Mouse (Mus musculus) neural tube, embryonic 14.5 days (tissue): Measurements from ENCODE around the gene Rab35. TPM values are rescaled to one million over a fixed set of nuclear protein-coding genes. Genes with fewer than 3 reads are reported as not detected.

Source experiments
- ATAC-seq: fragments of 200-750 bp; cut with Nextera tagmentation; 2 replicates; pipeline ENCODE4 v1.8.0; 2017; ENCODE audit warnings: low read depth, mild to moderate bottlenecking, moderate TSS enrichment, moderate library complexity
- H3K27ac ChIP-seq: fragments of 300-500 bp; sonication (generic); 2 replicates; pipeline ENCODE4 v1.5.1; 2014; ENCODE audit warnings: low read depth, mild to moderate bottlenecking, control low read depth, low read length, moderate library complexity, mixed read lengths
- H3K27me3 ChIP-seq: fragments of 300-500 bp; sonication (generic); 2 replicates; pipeline ENCODE4 v1.6.1; 2014; ENCODE audit warnings: low read length; ENCODE audit not compliant: control insufficient read depth, insufficient read depth
- H3K36me3 ChIP-seq: fragments of 300-500 bp; sonication (generic); 2 replicates; pipeline ENCODE4 v1.6.1; 2014; ENCODE audit warnings: low read length, mixed read lengths; ENCODE audit not compliant: control insufficient read depth, insufficient read depth
- H3K4me1 ChIP-seq: fragments of 300-500 bp; sonication (generic); 2 replicates; pipeline ENCODE4 v1.6.1; 2014; ENCODE audit warnings: low read length; ENCODE audit not compliant: control insufficient read depth, insufficient read depth
- H3K4me2 ChIP-seq: fragments of 300-500 bp; sonication (generic); 2 replicates; pipeline ENCODE4 v1.6.1; 2014; ENCODE audit warnings: mild to moderate bottlenecking, low read depth, low read length, control low read depth
- H3K4me3 ChIP-seq: fragments of 300-500 bp; sonication (generic); 2 replicates; pipeline ENCODE4 v1.5.1; 2014; ENCODE audit warnings: low read depth, low read length, control low read depth, mixed read lengths
- H3K9ac ChIP-seq: fragments of 300-500 bp; sonication (generic); replicated peaks from 2 replicates; pipeline ENCODE4 v1.6.1; 2014; ENCODE audit warnings: low read depth, mild to moderate bottlenecking, control low read depth, low read length, mixed read lengths
- H3K9me3 ChIP-seq: fragments of 300-500 bp; sonication (generic); 2 replicates; pipeline ENCODE4 v1.6.1; 2016; ENCODE audit warnings: low read length; ENCODE audit not compliant: control insufficient read depth
- WGBS: fragments of 180-500 bp; shearing (Covaris S2); extraction: QIAGEN DNeasy Blood & Tissue Kit; methylation state at CpG from one replicate; pipeline ENCODE4 v1.1.7; 2014; 5-methylcytosine and 5-hydroxymethylcytosine counted together
- polyA plus RNA-seq: library from polyadenylated mRNA; unstranded; fragments of >200 nt; fragmentation: Nextera tagmentation; extraction: Ambion mirVana; gene quantifications from 2 replicates; pipeline ENCODE4 v1.2.1, GENCODE M21; 2014

Rab35 gene
- polyA plus RNA-seq, 1 experiment from 2014 or later, result 23.4 TPM

DNA sequence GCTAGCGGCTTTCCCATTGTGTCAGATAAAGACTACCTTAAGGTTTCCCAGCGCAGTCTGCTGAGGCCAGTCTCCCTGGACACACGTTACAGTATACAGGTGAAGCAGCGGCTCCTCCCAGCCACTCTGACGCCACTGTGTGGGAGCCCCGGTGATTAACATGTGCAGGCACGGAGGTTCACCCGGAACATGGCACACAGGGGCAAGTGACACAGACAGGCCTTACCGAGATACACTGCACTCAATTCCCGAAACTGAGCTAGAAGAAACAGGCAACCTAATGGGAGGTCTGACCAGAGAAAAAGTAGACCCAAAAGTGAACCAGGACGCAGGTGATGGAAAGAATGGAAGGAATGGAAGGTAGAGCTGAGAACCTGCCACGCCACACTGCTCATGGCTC, 22.1 kb downstream of the Rab35 start:
- Histone ChIP-seq H3K27ac (no peak overlapping the region), H3K4me2 (no peak overlapping the region), H3K36me3 (peaks cover 9% of the 10 kb centered on the region), H3K27me3 (no peaks in the 10 kb centered on the region), H3K4me3 (no peak overlapping the region), H3K9me3 (no peaks in the 10 kb centered on the region), H3K9ac (no peak overlapping the region), H3K4me1 (peaks cover 8% of the 10 kb centered on the region)
- ATAC-seq, result no peak
- 90% methylated on average over 12 of the region's 12 CpGs for WGBS

DNA sequence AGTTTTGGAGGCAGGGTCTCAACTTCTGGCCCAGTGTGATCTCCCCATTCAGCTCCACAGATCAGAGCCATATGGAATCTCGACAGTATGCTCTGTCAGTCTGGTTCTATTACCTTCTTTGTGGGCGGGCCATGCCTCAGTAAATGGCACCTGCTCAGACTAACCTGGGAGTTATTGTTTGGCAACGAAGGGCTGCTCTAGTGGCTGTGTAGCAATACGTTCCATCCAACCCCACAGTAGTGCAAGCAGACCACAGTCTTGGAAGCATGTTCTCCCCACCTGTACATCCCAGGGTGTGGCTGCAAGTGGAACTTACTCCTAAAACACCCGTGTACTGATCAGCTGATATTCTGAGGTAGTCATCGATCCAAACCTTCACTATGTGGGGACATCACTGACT, 25.0 kb downstream of the Rab35 start:
- Histone ChIP-seq H3K27me3 (no peaks in the 10 kb centered on the region), H3K9ac (no peak overlapping the region), H3K4me1 (peaks cover 7% of the 10 kb centered on the region), H3K4me3 (no peak overlapping the region), H3K9me3 (no peaks in the 10 kb centered on the region), H3K27ac (no peak overlapping the region), H3K36me3 (0 out of 2 replicates have a peak, but pooled peaks cover 3% of the 10 kb centered on the region), H3K4me2 (no peak overlapping the region)
- 75% methylated on average over 6 of the region's 6 CpGs for WGBS
- no peak for ATAC-seq

DNA sequence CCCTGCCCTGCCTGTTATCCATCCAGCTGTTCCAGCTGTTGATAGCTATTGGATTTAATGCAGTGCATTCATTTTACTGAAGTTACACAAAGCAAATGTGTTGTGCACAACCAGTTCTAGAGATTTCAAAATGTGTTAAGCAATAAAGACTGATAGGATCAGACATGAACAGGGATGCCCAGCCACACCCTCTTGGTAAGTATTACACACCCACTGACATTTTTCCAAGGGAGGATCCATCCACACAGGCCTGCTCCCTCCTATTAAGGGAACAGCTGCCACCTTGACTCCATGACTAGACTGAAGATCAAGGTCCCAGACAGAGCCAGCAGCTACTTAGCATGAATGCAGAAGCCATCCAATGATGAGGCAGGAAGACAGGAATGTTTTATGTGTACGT, 25.5 kb downstream of the Rab35 start:
- H3K4me2 ChIP-seq, result no peak overlapping the region
- H3K27me3 ChIP-seq, result no peaks in the 10 kb centered on the region
- no peak for ATAC-seq
- peaks cover 2% of the 10 kb centered on the region for H3K4me1 ChIP-seq
- 0 out of 2 replicates have a peak, but pooled peaks cover 3% of the 10 kb centered on the region for H3K36me3 ChIP-seq
- H3K9me3 ChIP-seq, result no peaks in the 10 kb centered on the region
- no peak overlapping the region for H3K27ac ChIP-seq
- no peak overlapping the region for H3K9ac ChIP-seq
- WGBS, result 80% methylated on average over 1 of the region's 1 CpGs
- no peak overlapping the region for H3K4me3 ChIP-seq

DNA sequence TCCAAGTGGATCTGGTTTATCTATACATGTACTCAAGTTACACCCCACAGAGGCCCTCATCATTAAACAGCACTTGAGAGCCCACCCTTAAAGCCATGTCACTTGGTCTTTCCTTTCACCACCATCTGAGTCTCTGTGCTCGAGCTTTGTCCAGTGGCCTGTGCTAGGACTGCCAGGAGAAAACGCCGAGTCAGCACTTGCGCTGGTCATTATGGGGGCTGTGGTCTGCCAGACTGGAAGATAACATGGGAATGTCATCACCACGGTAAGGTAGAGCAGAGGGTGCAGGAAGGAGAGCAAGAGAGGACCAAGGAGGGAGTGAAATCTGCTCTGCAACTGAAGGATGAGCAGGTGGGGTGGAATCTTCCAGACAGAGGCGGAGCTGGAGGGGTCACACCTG, 26.6 kb downstream of the Rab35 start:
- Histone ChIP-seq H3K9me3 (no peaks in the 10 kb centered on the region), H3K4me1 (no peaks in the 10 kb centered on the region), H3K27ac (no peak overlapping the region), H3K36me3 (0 out of 2 replicates have a peak, but pooled peaks cover 3% of the 10 kb centered on the region), H3K27me3 (no peaks in the 10 kb centered on the region), H3K4me3 (no peak overlapping the region), H3K9ac (no peak overlapping the region), H3K4me2 (no peak overlapping the region)
- no peak for ATAC-seq
- WGBS, result 82% methylated on average over 6 of the region's 6 CpGs

DNA sequence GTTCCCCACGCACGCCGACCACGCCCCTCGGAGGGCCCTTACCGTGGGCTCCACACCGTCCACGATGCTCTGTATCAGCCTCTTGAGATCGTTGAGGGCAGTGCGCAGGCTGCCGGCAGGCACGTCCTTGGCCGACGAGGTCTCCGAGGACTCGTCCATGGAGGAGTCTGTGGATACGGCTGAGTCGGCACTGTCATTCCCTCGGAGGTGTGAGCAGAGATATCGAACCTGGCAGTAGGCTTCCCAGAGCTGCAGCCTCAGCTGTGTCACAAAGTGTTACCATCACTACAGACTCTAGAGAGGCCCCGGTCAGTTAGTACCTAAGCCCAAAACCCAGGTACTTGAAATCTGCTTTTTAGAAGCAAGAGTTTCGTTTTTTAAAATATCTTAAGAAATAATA, 30.9 kb downstream of the Rab35 start:
- Histone ChIP-seq H3K36me3 (0 out of 2 replicates have a peak, but pooled peaks cover 3% of the 10 kb centered on the region), H3K27ac (no peak overlapping the region), H3K4me2 (no peak overlapping the region), H3K4me1 (peaks cover 4% of the 10 kb centered on the region; the same call in 1 of the 2 replicates), H3K27me3 (no peaks in the 10 kb centered on the region), H3K9ac (no peak overlapping the region), H3K4me3 (no peak overlapping the region), H3K9me3 (no peaks in the 10 kb centered on the region)
- 80% methylated on average over 22 of the region's 22 CpGs for WGBS
- ATAC-seq, result no peak

DNA sequence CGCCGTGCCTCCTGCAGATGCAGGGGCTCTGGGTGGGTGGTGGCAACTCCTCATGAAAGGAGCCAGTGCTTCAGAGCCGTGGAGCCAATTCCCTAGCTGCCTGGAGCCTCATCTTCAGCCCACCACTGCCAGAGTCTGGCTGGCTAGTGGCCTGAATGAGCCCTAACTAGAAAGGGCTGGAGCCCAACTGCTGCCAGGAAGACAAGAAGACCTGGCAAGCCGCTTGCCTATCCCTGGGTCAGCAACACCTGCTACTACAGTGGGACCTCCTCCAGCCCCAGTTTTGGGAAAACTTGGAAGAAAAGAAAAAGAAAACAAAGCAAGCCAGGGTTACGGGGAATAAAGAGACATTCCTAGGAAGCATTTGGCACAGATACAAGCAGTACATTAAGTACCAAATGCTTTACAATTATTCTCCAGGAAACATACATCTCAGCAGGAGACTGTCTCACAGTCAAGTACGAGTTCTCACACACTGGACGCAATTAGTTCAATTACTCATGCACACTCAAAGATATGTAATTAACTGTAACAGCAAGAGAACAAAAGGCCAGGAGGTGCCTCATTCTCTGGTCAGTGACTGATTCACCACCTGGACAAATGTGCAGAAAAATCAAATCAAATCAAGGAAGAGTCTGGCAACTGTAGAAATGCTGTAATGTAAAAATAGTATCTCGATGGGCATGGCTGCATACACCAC, 34.8 kb downstream of the Rab35 start:
- Histone ChIP-seq H3K4me3 (no peak overlapping the region), H3K36me3 (peaks cover 3% of the 10 kb centered on the region; the same call in 1 of the 2 replicates), H3K27ac (no peak overlapping the region), H3K4me1 (peaks cover 4% of the 10 kb centered on the region; the same call in 1 of the 2 replicates), H3K9ac (no peak overlapping the region), H3K4me2 (no peak overlapping the region), H3K9me3 (no peaks in the 10 kb centered on the region), H3K27me3 (no peaks in the 10 kb centered on the region)
- no peak for ATAC-seq
- WGBS, result 58% methylated on average over 8 of the region's 8 CpGs

DNA sequence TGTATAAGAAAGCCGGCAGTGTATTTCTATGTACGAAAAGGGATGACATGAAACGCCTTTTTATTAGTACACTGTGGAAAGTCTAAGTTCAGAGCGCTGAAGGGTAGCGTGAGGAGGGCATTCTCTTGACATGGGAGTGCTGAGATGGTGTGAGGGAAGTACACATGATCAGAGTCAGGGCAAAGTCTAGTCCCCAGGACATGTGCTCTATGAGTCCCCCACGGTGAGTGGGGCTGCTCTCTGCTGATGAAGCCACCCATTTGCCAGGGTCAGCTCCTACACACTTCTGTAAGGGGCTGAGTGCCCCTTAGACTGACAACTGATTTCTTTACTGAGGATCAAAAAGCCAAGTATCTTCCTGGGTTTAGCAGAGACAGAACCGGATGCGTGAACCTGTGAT, 35.5 kb downstream of the Rab35 start:
- Histone ChIP-seq H3K36me3 (peaks cover 3% of the 10 kb centered on the region; the same call in 1 of the 2 replicates), H3K4me3 (no peak overlapping the region), H3K9ac (no peak overlapping the region), H3K27me3 (no peaks in the 10 kb centered on the region), H3K9me3 (no peaks in the 10 kb centered on the region), H3K4me1 (peaks cover 4% of the 10 kb centered on the region; the same call in 1 of the 2 replicates), H3K4me2 (no peak overlapping the region), H3K27ac (no peak overlapping the region)
- no peak for ATAC-seq
- 81% methylated on average over 8 of the region's 8 CpGs for WGBS

DNA sequence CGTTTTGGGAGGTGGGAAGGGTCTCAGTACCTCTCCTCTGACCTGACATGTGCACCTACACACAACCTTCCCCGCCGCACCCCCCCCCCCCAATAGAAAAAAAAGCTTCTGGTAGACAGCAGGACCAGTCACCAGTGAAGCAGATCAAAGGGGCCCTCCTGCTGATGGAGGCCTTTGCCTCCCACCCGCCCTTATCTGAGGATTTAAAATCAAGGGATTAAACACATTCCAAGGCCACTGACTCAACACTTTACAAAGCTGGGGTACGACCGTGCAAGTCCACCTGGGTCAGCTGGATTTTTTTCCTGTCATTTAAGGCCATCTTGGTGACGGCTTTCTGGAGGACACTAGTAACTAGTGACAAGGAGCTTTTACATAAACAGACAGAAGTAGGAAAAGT, 36.2 kb downstream of the Rab35 start:
- H3K36me3 ChIP-seq, result peaks cover 3% of the 10 kb centered on the region; the same call in 1 of the 2 replicates
- no peak overlapping the region for H3K4me2 ChIP-seq
- WGBS, result 22% methylated on average over 7 of the region's 7 CpGs
- no peaks in the 10 kb centered on the region for H3K9me3 ChIP-seq
- no peak overlapping the region for H3K27ac ChIP-seq
- H3K27me3 ChIP-seq, result no peaks in the 10 kb centered on the region
- peaks cover 4% of the 10 kb centered on the region; the same call in 1 of the 2 replicates for H3K4me1 ChIP-seq
- H3K4me3 ChIP-seq, result no peak overlapping the region
- no peak for ATAC-seq
- H3K9ac ChIP-seq, result no peak overlapping the region

DNA sequence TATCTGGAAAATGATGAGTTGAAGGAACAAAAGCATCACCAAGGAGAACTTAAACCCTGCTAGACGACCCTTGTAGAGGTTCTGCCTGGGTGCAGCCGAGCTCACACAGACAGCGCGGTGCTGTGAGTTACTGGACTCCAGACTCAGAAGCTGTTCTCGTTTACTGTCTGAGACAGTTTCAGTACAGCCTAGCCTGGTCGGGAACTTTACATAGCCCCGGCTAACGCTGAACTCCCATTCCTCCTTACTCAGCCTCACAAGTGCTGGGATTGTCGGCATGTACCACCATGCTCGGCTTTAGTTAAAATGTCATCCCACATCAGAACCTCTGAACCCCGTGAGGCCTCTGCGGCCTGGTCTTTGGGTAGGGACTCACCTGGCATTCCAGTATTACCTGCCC, 37.3 kb downstream of the Rab35 start:
- 86% methylated on average over 12 of the region's 12 CpGs for WGBS
- H3K9me3 ChIP-seq, result no peaks in the 10 kb centered on the region
- no peak overlapping the region for H3K27ac ChIP-seq
- no peak for ATAC-seq
- no peak overlapping the region for H3K4me3 ChIP-seq
- H3K27me3 ChIP-seq, result no peaks in the 10 kb centered on the region
- no peak overlapping the region for H3K4me2 ChIP-seq
- H3K9ac ChIP-seq, result no peak overlapping the region
- peaks cover 3% of the 10 kb centered on the region; the same call in 1 of the 2 replicates for H3K36me3 ChIP-seq
- peaks cover 4% of the 10 kb centered on the region; the same call in 1 of the 2 replicates for H3K4me1 ChIP-seq
